Mouse (Mus musculus) left cerebral cortex, adult 11 months (tissue): Measurements from ENCODE around the gene Ntng1.

Experiments used
- DNase-seq: peaks from one replicate; pipeline ENCODE4 v3.0.0; 2022; ENCODE audit warnings: low spot score

Gene Ntng1

GRCm38 (mm10) chr3:110054125-110054524, 89.7 kb downstream of the Ntng1 start:
- DNase-seq: no peak

- no peak for DNase-seq
Observed at GRCm38 (mm10) chr3:110048152-110048551, 95.7 kb downstream of the Ntng1 start.

GRCm38 (mm10) chr3:110046750-110047149, 97.1 kb downstream of the Ntng1 start:
- no peak for DNase-seq

GRCm38 (mm10) chr3:110044209-110044608, 99.6 kb downstream of the Ntng1 start:
- DNase-seq: no peak

GRCm38 (mm10) chr3:110043641-110044187, 100.1 kb downstream of the Ntng1 start:
- no peak for DNase-seq

GRCm38 (mm10) chr3:110022783-110023599, 120.8 kb downstream of the Ntng1 start:
- DNase-seq: no peak

- no peak for DNase-seq
Observed at GRCm38 (mm10) chr3:110010870-110011626, 132.8 kb downstream of the Ntng1 start.

GRCm38 (mm10) chr3:110010441-110010840, 133.4 kb downstream of the Ntng1 start:
- DNase-seq: no peak

- DNase-seq: no peak
Observed at GRCm38 (mm10) chr3:110000349-110000748, 143.5 kb downstream of the Ntng1 start.

GRCm38 (mm10) chr3:109995663-109996024, 148.2 kb downstream of the Ntng1 start:
- no peak for DNase-seq

- DNase-seq: no peak
Observed at GRCm38 (mm10) chr3:109994978-109995662, 148.7 kb downstream of the Ntng1 start.

- no peak for DNase-seq
Observed at GRCm38 (mm10) chr3:109984086-109984485, 159.7 kb downstream of the Ntng1 start.

- no peak for DNase-seq
Observed at GRCm38 (mm10) chr3:109977614-109978013, 166.2 kb downstream of the Ntng1 start.

- no peak for DNase-seq
Observed at GRCm38 (mm10) chr3:109975106-109975505, 168.7 kb downstream of the Ntng1 start.

- DNase-seq: no peak
Observed at GRCm38 (mm10) chr3:109971465-109971864, 172.3 kb downstream of the Ntng1 start.

GRCm38 (mm10) chr3:109970181-109970580, 173.6 kb downstream of the Ntng1 start:
- DNase-seq: no peak

GRCm38 (mm10) chr3:109962631-109963030, 181.2 kb downstream of the Ntng1 start:
- no peak for DNase-seq

GRCm38 (mm10) chr3:109942960-109943359, 200.9 kb downstream of the Ntng1 start:
- DNase-seq: no peak

- DNase-seq: no peak
Observed at GRCm38 (mm10) chr3:109937634-109938033, 206.2 kb downstream of the Ntng1 start.

GRCm38 (mm10) chr3:109936275-109936674, 207.5 kb downstream of the Ntng1 start:
- no peak for DNase-seq

GRCm38 (mm10) chr3:109932261-109932660, 211.6 kb downstream of the Ntng1 start:
- peak; percentile 19 for DNase-seq

- DNase-seq: no peak
Observed at GRCm38 (mm10) chr3:109931021-109931420, 212.8 kb downstream of the Ntng1 start.
